Mouse (Mus musculus) layer of hippocampus, postnatal 36 days (tissue): Measurements from ENCODE around the gene Prr7. TPM values are rescaled to one million over a fixed set of nuclear protein-coding genes. Genes with fewer than 3 reads are reported as not detected.

ENCODE experiments used
- DNase-seq, 2 experiments: peaks; one replicate each; pipeline ENCODE4 v3.0.0; 2022
- total RNA-seq, 2 experiments: library from RNA; stranded (reverse); gene quantifications; 2 replicates each; pipeline ENCODE4 v1.2.3; 2021

The Prr7 gene
- total RNA-seq, 2 experiments from 2014 or later, result 86.1 to 86.6 TPM

- DNase-seq, result no peak
Observed at GRCm38 (mm10) chr13:55478036-55478435, 14.0 kb downstream of the Prr7 start.

GRCm38 (mm10) chr13:55479008-55479407, 14.9 kb downstream of the Prr7 start:
- no peak for DNase-seq

GRCm38 (mm10) chr13:55479929-55480328, 15.9 kb downstream of the Prr7 start:
- no peak for DNase-seq

- DNase-seq, result no peak
Observed at GRCm38 (mm10) chr13:55482542-55482941, 18.5 kb downstream of the Prr7 start.

- no peak for DNase-seq
Observed at GRCm38 (mm10) chr13:55483071-55483470, 19.0 kb downstream of the Prr7 start.

- peak; percentile 90 to 92 for DNase-seq
Observed at GRCm38 (mm10) chr13:55483593-55483992, 19.5 kb downstream of the Prr7 start.

GRCm38 (mm10) chr13:55484520-55485088, 20.5 kb downstream of the Prr7 start:
- no peak for DNase-seq

GRCm38 (mm10) chr13:55486029-55486794, 22.1 kb downstream of the Prr7 start:
- no peak for DNase-seq

GRCm38 (mm10) chr13:55486916-55487577, 23.0 kb downstream of the Prr7 start:
- DNase-seq, result peak in 1 of 2 experiments; percentile 41

- DNase-seq, result peak in 1 of 2 experiments; percentile 55
Observed at GRCm38 (mm10) chr13:55487578-55488498, 23.8 kb downstream of the Prr7 start, which contains the start of gene Dbn1. Gene Dbn1, minus strand, starts transcription at chr13:55488111.

- no peak for DNase-seq
Observed at GRCm38 (mm10) chr13:55494257-55494656, 30.2 kb downstream of the Prr7 start.

GRCm38 (mm10) chr13:55494883-55495621, 31.0 kb downstream of the Prr7 start:
- DNase-seq, result peak; percentile 44 to 65

GRCm38 (mm10) chr13:55495702-55496101, 31.6 kb downstream of the Prr7 start:
- no peak for DNase-seq

GRCm38 (mm10) chr13:55496661-55497060, 32.6 kb downstream of the Prr7 start:
- DNase-seq, result no peak

GRCm38 (mm10) chr13:55498906-55499305, 34.8 kb downstream of the Prr7 start:
- DNase-seq, result no peak

GRCm38 (mm10) chr13:55500575-55500974, 36.5 kb downstream of the Prr7 start:
- no peak for DNase-seq

- no peak for DNase-seq
Observed at GRCm38 (mm10) chr13:55502405-55502804, 38.3 kb downstream of the Prr7 start.

GRCm38 (mm10) chr13:55504390-55504789, 40.3 kb downstream of the Prr7 start:
- DNase-seq, result no peak

GRCm38 (mm10) chr13:55505810-55506209, 41.7 kb downstream of the Prr7 start:
- no peak for DNase-seq

- DNase-seq, result no peak
Observed at GRCm38 (mm10) chr13:55506697-55507096, 42.6 kb downstream of the Prr7 start.

- DNase-seq, result no peak
Observed at GRCm38 (mm10) chr13:55507877-55508276, 43.8 kb downstream of the Prr7 start.

- no peak for DNase-seq
Observed at GRCm38 (mm10) chr13:55508531-55508930, 44.5 kb downstream of the Prr7 start.
